Mouse (Mus musculus) stomach, postnatal 0 days (tissue): ENCODE measurements at regions not wholly inside any gene's neighbourhood (a gene's known extent, or its start where the extent isn't known, plus 50 kb on each side); places are given as distances from the start of the nearest gene placed in this dataset.

ENCODE experiments used
- ATAC-seq: fragments of 200-750 bp; cut with Nextera tagmentation; 2 replicates; pipeline ENCODE4 v1.8.0; 2017; ENCODE audit not compliant: low FRiP score, low TSS enrichment
- DNase-seq: peaks from one replicate; pipeline ENCODE4 v3.0.0-alpha.2; 2016; ENCODE audit warnings: low spot score
- H3K27ac ChIP-seq: fragments of 300-500 bp; sonication (generic); replicated peaks from 2 replicates; pipeline ENCODE4 v1.5.1; 2014; ENCODE audit warnings: mild to moderate bottlenecking, control low read depth
- H3K27me3 ChIP-seq: fragments of 300-500 bp; sonication (generic); 2 replicates; pipeline ENCODE4 v1.6.1; 2014; ENCODE audit warnings: low read length; ENCODE audit not compliant: control insufficient read depth, insufficient read depth
- H3K36me3 ChIP-seq: fragments of 300-500 bp; sonication (generic); 2 replicates; pipeline ENCODE4 v1.6.1; 2014; ENCODE audit warnings: low read length, mixed read lengths; ENCODE audit not compliant: control insufficient read depth, insufficient read depth
- H3K4me1 ChIP-seq: fragments of 300-500 bp; sonication (generic); replicated peaks from 2 replicates; pipeline ENCODE4 v1.6.1; 2014; ENCODE audit warnings: antibody characterized with exemption; ENCODE audit not compliant: control insufficient read depth, insufficient read depth
- H3K4me2 ChIP-seq: fragments of 300-500 bp; sonication (generic); replicated peaks from 2 replicates; pipeline ENCODE4 v1.6.1; 2014; ENCODE audit warnings: low read depth, mild to moderate bottlenecking, control low read depth, moderate library complexity
- H3K4me3 ChIP-seq: fragments of 300-500 bp; sonication (generic); 2 replicates; pipeline ENCODE4 v1.5.1; 2014; ENCODE audit warnings: low read depth, low read length, control low read depth
- H3K9ac ChIP-seq: fragments of 300-500 bp; sonication (generic); 2 replicates; pipeline ENCODE4 v1.6.1; 2014; ENCODE audit warnings: mild to moderate bottlenecking, low read length, control low read depth, mixed read lengths
- H3K9me3 ChIP-seq: fragments of 300-500 bp; sonication (generic); 2 replicates; pipeline ENCODE4 v1.6.1; 2016; ENCODE audit warnings: low read length; ENCODE audit not compliant: control insufficient read depth
- CTCF ChIP-seq: IDR thresholded peaks from 2 replicates; pipeline ENCODE4 v1.5.1; 2016; ENCODE audit warnings: antibody characterized with exemption, low read depth, mild to moderate bottlenecking, moderate library complexity
- EP300 ChIP-seq: optimal IDR thresholded peaks from 2 replicates; pipeline ENCODE3; 2016; ENCODE audit warnings: antibody characterized with exemption
- WGBS: fragments of 180-500 bp; shearing (Covaris S2); extraction: QIAGEN DNeasy Blood & Tissue Kit; methylation state at CpG from one replicate; pipeline ENCODE4 v1.1.7; 2014; 5-methylcytosine and 5-hydroxymethylcytosine counted together

- TF ChIP-seq CTCF (no peak), EP300 (no peak)
- 68% methylated on average over 5 of the region's 5 CpGs for WGBS
- Histone ChIP-seq H3K4me2 (no peak overlapping the region), H3K4me1 (no peaks in the 10 kb centered on the region), H3K9me3 (no peaks in the 10 kb centered on the region), H3K9ac (no peak overlapping the region), H3K36me3 (no peaks in the 10 kb centered on the region), H3K27me3 (no peaks in the 10 kb centered on the region), H3K27ac (no peak overlapping the region), H3K4me3 (no peak overlapping the region)
- no peak for ATAC-seq
- DNase-seq = no peak
Measured at GRCm38 (mm10) chr9:43670563-43670962, 73.2 kb upstream of the Nectin1 start.

GRCm38 (mm10) chr9:43673171-43673680 is 70.6 kb upstream of the Nectin1 start:
- TF ChIP-seq EP300 (no peak), CTCF (no peak)
- H3K4me3 ChIP-seq = no peak overlapping the region
- H3K9me3 ChIP-seq = no peaks in the 10 kb centered on the region
- H3K27ac ChIP-seq = no peak overlapping the region
- H3K36me3 ChIP-seq = no peaks in the 10 kb centered on the region
- H3K27me3 ChIP-seq = no peaks in the 10 kb centered on the region
- ATAC-seq (no peak), DNase-seq (no peak)
- H3K4me1 ChIP-seq = no peaks in the 10 kb centered on the region
- WGBS = 28% methylated on average over 3 of the region's 4 CpGs
- no peak overlapping the region for H3K9ac ChIP-seq
- no peak overlapping the region for H3K4me2 ChIP-seq

GRCm38 (mm10) chr9:43674321-43674720 is 69.5 kb upstream of the Nectin1 start:
- H3K9ac ChIP-seq = no peak overlapping the region
- TF ChIP-seq CTCF (no peak), EP300 (no peak)
- no peaks in the 10 kb centered on the region for H3K9me3 ChIP-seq
- WGBS = 21% methylated on average over 8 of the region's 8 CpGs
- DNase-seq (no peak), ATAC-seq (no peak)
- H3K4me3 ChIP-seq = no peak overlapping the region
- no peak overlapping the region for H3K4me2 ChIP-seq
- H3K36me3 ChIP-seq = no peaks in the 10 kb centered on the region
- no peaks in the 10 kb centered on the region for H3K4me1 ChIP-seq
- no peak overlapping the region for H3K27ac ChIP-seq
- no peaks in the 10 kb centered on the region for H3K27me3 ChIP-seq

GRCm38 (mm10) chr9:43676011-43676410 is 67.8 kb upstream of the Nectin1 start:
- ATAC-seq (no peak), DNase-seq (no peak)
- H3K9me3 ChIP-seq = no peaks in the 10 kb centered on the region
- no peaks in the 10 kb centered on the region for H3K27me3 ChIP-seq
- H3K36me3 ChIP-seq = no peaks in the 10 kb centered on the region
- TF ChIP-seq CTCF = no peak
- TF ChIP-seq EP300 = no peak
- no peaks in the 10 kb centered on the region for H3K4me1 ChIP-seq
- no peak overlapping the region for H3K9ac ChIP-seq
- H3K4me3 ChIP-seq = no peak overlapping the region
- H3K4me2 ChIP-seq = no peak overlapping the region
- no peak overlapping the region for H3K27ac ChIP-seq
- whole genome bisulfite sequencing = 57% methylated on average over 2 of the region's 2 CpGs

DNA sequence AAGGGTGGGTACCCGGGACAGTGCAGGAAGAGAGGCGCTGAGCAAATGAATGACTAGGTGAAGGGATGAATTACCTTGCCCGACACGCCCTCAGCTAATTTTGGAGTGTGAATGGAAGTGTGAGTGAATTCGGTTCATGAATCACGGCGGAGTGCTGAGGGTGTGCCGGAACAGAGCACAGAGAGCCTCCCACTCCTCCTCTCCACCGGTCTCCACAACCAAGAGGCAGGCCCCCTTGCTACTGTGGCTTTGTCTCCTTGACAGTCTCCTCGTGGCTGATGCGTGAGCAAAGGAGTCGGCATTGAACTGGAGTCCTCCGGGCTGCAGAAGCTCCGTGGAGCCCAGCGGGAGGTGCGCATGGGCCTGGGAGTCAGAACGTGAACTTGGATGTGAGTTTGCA is 64.5 kb upstream of the Nectin1 start:
- Histone ChIP-seq H3K4me2 (no peak overlapping the region), H3K9ac (no peak overlapping the region), H3K4me1 (no peaks in the 10 kb centered on the region), H3K4me3 (no peak overlapping the region), H3K27ac (no peak overlapping the region), H3K27me3 (no peaks in the 10 kb centered on the region), H3K36me3 (no peaks in the 10 kb centered on the region), H3K9me3 (no peaks in the 10 kb centered on the region)
- TF ChIP-seq EP300 (no peak), CTCF (no peak)
- DNase-seq = no peak
- peak; percentile 29; the same call in 1 of the 2 replicates for ATAC-seq
- WGBS = 36% methylated on average over 17 of the region's 17 CpGs

- H3K4me3 ChIP-seq = no peak overlapping the region
- ATAC-seq (no peak), DNase-seq (no peak)
- no peak overlapping the region for H3K9ac ChIP-seq
- H3K9me3 ChIP-seq = no peaks in the 10 kb centered on the region
- H3K27ac ChIP-seq = no peak overlapping the region
- H3K4me1 ChIP-seq = no peaks in the 10 kb centered on the region
- H3K4me2 ChIP-seq = no peak overlapping the region
- H3K36me3 ChIP-seq = no peaks in the 10 kb centered on the region
- TF ChIP-seq CTCF (no peak), EP300 (no peak)
- 56% methylated on average over 3 of the region's 3 CpGs for WGBS
- H3K27me3 ChIP-seq = no peaks in the 10 kb centered on the region
Measured at GRCm38 (mm10) chr9:43681317-43681716, 62.5 kb upstream of the Nectin1 start.
